Mouse (Mus musculus): ENCODE measurements around the gene Cish. TPM values are rescaled to one million over a fixed set of nuclear protein-coding genes. Genes with fewer than 3 reads are reported as not detected.
A peak's percentile ranks its signal among the peaks of the same experiment; 100 is the strongest.

The Cish gene
- total and polyA plus RNA-seq, 2 experiments from 2014 or later: 5.3 to 8.8 TPM

- H3K9me3 ChIP-seq (ENCODE audit: low read length): no peaks in the 10 kb centered on the region
- H3K9ac ChIP-seq (replicated peaks; ENCODE audit: low read length): no peak overlapping the region
- DNase-seq (ENCODE audit: low spot score) (no peak), ATAC-seq (no peak)
- no peak overlapping the region for H3K4me3 ChIP-seq (ENCODE audit: low read length)
- H3K36me3 ChIP-seq (ENCODE audit: insufficient read depth, low read length): no peaks in the 10 kb centered on the region
- TF ChIP-seq CTCF (IDR thresholded peaks at IDR 0.05; ENCODE audit: low read depth): no peak
- no peaks in the 10 kb centered on the region for H3K27me3 ChIP-seq (ENCODE audit: insufficient read depth, low read length)
- 84% methylated on average over 11 of the region's 11 CpGs for WGBS
- no peak overlapping the region for H3K27ac ChIP-seq
- peaks cover 9% of the 10 kb centered on the region for H3K4me1 ChIP-seq (ENCODE audit: insufficient read depth, low read length)
- no peak overlapping the region for H3K4me2 ChIP-seq (ENCODE audit: low read depth, low read length)
Observed at GRCm38 (mm10) chr9:107342201-107342709, 46.4 kb downstream of the Cish start.

- no peaks in the 10 kb centered on the region for H3K36me3 ChIP-seq (ENCODE audit: insufficient read depth, low read length)
- no peak overlapping the region for H3K9ac ChIP-seq (replicated peaks; ENCODE audit: low read length)
- no peak overlapping the region for H3K4me2 ChIP-seq (ENCODE audit: low read depth, low read length)
- ATAC-seq (no peak), DNase-seq (ENCODE audit: low spot score) (peak; percentile 69)
- WGBS: 55% methylated on average over 8 of the region's 8 CpGs
- no peak overlapping the region for H3K4me3 ChIP-seq (ENCODE audit: low read length)
- no peaks in the 10 kb centered on the region for H3K9me3 ChIP-seq (ENCODE audit: low read length)
- H3K4me1 ChIP-seq (ENCODE audit: insufficient read depth, low read length): peaks cover 4% of the 10 kb centered on the region
- H3K27ac ChIP-seq: peak overlapping the region; percentile 67; the same call in 1 of the 2 replicates
- H3K27me3 ChIP-seq (ENCODE audit: insufficient read depth, low read length): no peaks in the 10 kb centered on the region
- no peak for TF ChIP-seq CTCF (IDR thresholded peaks at IDR 0.05; ENCODE audit: low read depth)
Observed at GRCm38 (mm10) chr9:107343146-107343943, 47.5 kb downstream of the Cish start.

GRCm38 (mm10) chr9:107344027-107344426 lies 48.2 kb downstream of the Cish start:
- no peak for TF ChIP-seq CTCF (IDR thresholded peaks at IDR 0.05; ENCODE audit: low read depth)
- no peak overlapping the region for H3K4me2 ChIP-seq (ENCODE audit: low read depth, low read length)
- peaks cover 4% of the 10 kb centered on the region for H3K4me1 ChIP-seq (ENCODE audit: insufficient read depth, low read length)
- DNase-seq (ENCODE audit: low spot score): no peak
- no peaks in the 10 kb centered on the region for H3K27me3 ChIP-seq (ENCODE audit: insufficient read depth, low read length)
- H3K36me3 ChIP-seq (ENCODE audit: insufficient read depth, low read length): no peaks in the 10 kb centered on the region
- no peak for ATAC-seq
- peak overlapping the region; percentile 67; the same call in 1 of the 2 replicates for H3K27ac ChIP-seq
- H3K9ac ChIP-seq (replicated peaks; ENCODE audit: low read length): no peak overlapping the region
- H3K4me3 ChIP-seq (ENCODE audit: low read length): no peak overlapping the region
- 55% methylated on average over 6 of the region's 6 CpGs for WGBS
- H3K9me3 ChIP-seq (ENCODE audit: low read length): no peaks in the 10 kb centered on the region

- H3K36me3 ChIP-seq (ENCODE audit: insufficient read depth, low read length): no peaks in the 10 kb centered on the region
- H3K9ac ChIP-seq (replicated peaks; ENCODE audit: low read length): no peak overlapping the region
- H3K4me2 ChIP-seq (ENCODE audit: low read depth, low read length): no peak overlapping the region
- DNase-seq (ENCODE audit: low spot score) (no peak), ATAC-seq (no peak)
- 87% methylated on average over 8 of the region's 8 CpGs for WGBS
- H3K27ac ChIP-seq: no peak overlapping the region
- H3K4me3 ChIP-seq (ENCODE audit: low read length): no peak overlapping the region
- no peak for TF ChIP-seq CTCF (IDR thresholded peaks at IDR 0.05; ENCODE audit: low read depth)
- H3K9me3 ChIP-seq (ENCODE audit: low read length): no peaks in the 10 kb centered on the region
- H3K4me1 ChIP-seq (ENCODE audit: insufficient read depth, low read length): peaks cover 4% of the 10 kb centered on the region
- no peaks in the 10 kb centered on the region for H3K27me3 ChIP-seq (ENCODE audit: insufficient read depth, low read length)
Observed at GRCm38 (mm10) chr9:107346081-107346480, 50.3 kb downstream of the Cish start.

GRCm38 (mm10) chr9:107347586-107348183 lies 51.9 kb downstream of the Cish start:
- H3K4me2 ChIP-seq (ENCODE audit: low read depth, low read length): no peak overlapping the region
- no peak overlapping the region for H3K4me3 ChIP-seq (ENCODE audit: low read length)
- no peak overlapping the region for H3K9ac ChIP-seq (replicated peaks; ENCODE audit: low read length)
- no peaks in the 10 kb centered on the region for H3K9me3 ChIP-seq (ENCODE audit: low read length)
- no peaks in the 10 kb centered on the region for H3K27me3 ChIP-seq (ENCODE audit: insufficient read depth, low read length)
- H3K4me1 ChIP-seq (ENCODE audit: insufficient read depth, low read length): peaks cover 4% of the 10 kb centered on the region; the same call in 1 of the 2 replicates
- no peak for ATAC-seq
- no peak overlapping the region for H3K27ac ChIP-seq
- DNase-seq (ENCODE audit: low spot score): peak; percentile 30
- no peak for TF ChIP-seq CTCF (IDR thresholded peaks at IDR 0.05; ENCODE audit: low read depth)
- WGBS: 60% methylated on average over 9 of the region's 9 CpGs
- H3K36me3 ChIP-seq (ENCODE audit: insufficient read depth, low read length): no peaks in the 10 kb centered on the region

- TF ChIP-seq CTCF (IDR thresholded peaks at IDR 0.05; ENCODE audit: low read depth): no peak
- no peak overlapping the region for H3K9ac ChIP-seq (replicated peaks; ENCODE audit: low read length)
- 63% methylated on average over 7 of the region's 7 CpGs for WGBS
- H3K9me3 ChIP-seq (ENCODE audit: low read length): no peaks in the 10 kb centered on the region
- H3K27ac ChIP-seq: no peak overlapping the region
- H3K27me3 ChIP-seq (ENCODE audit: insufficient read depth, low read length): no peaks in the 10 kb centered on the region
- no peak overlapping the region for H3K4me3 ChIP-seq (ENCODE audit: low read length)
- ATAC-seq: no peak
- no peaks in the 10 kb centered on the region for H3K36me3 ChIP-seq (ENCODE audit: insufficient read depth, low read length)
- no peak for DNase-seq (ENCODE audit: low spot score)
- H3K4me1 ChIP-seq (ENCODE audit: insufficient read depth, low read length): no peaks in the 10 kb centered on the region
- H3K4me2 ChIP-seq (ENCODE audit: low read depth, low read length): no peak overlapping the region
Observed at GRCm38 (mm10) chr9:107349321-107349720, 53.5 kb downstream of the Cish start.

Other genes with a start within 250 kb of the Cish start
- gene Dock3, start 64.1 kb upstream of the Cish start, total RNA-seq (2014; rRNA removed): 43.4 and 52.4 TPM in 2 replicates
- 21.6 and 23.9 TPM in 2 replicates for gene Dock3, start 64.1 kb upstream of the Cish start, polyA plus RNA-seq (2015; fragmentation: Nextera tagmentation; extraction: Ambion mirVana)
- 3.5 and 3.8 TPM in 2 replicates for gene Mapkapk3, start 6.1 kb upstream of the Cish start, total RNA-seq (2014; rRNA removed)
- 2.6 and 3.0 TPM in 2 replicates for gene Mapkapk3, start 6.1 kb upstream of the Cish start, polyA plus RNA-seq (2015; fragmentation: Nextera tagmentation; extraction: Ambion mirVana)
- 14.8 and 18.1 TPM in 2 replicates for gene Hemk1, start 42.3 kb downstream of the Cish start, total RNA-seq (2014; rRNA removed)
- 13.6 and 16.4 TPM in 2 replicates for gene Hemk1, start 42.3 kb downstream of the Cish start, polyA plus RNA-seq (2015; fragmentation: Nextera tagmentation; extraction: Ambion mirVana)
- 12.5 and 27.7 TPM in 2 replicates for gene 6430571L13Rik, start 44.6 kb downstream of the Cish start, total RNA-seq (2014; rRNA removed)
- 10.9 and 11.2 TPM in 2 replicates for gene 6430571L13Rik, start 44.6 kb downstream of the Cish start, polyA plus RNA-seq (2015; fragmentation: Nextera tagmentation; extraction: Ambion mirVana)
- gene Cacna2d2, start 103.6 kb downstream of the Cish start, total RNA-seq (2014; rRNA removed): 108 and 134 TPM in 2 replicates
- gene Cacna2d2, start 103.6 kb downstream of the Cish start, polyA plus RNA-seq (2015; fragmentation: Nextera tagmentation; extraction: Ambion mirVana): 7.1 and 7.6 TPM in 2 replicates
- gene Tmem115, start 237.9 kb downstream of the Cish start, total RNA-seq (2014; rRNA removed): 72.6 and 78.4 TPM in 2 replicates
- 51.6 and 52.3 TPM in 2 replicates for gene Tmem115, start 237.9 kb downstream of the Cish start, polyA plus RNA-seq (2015; fragmentation: Nextera tagmentation; extraction: Ambion mirVana)
- gene Cyb561d2, start 246.2 kb downstream of the Cish start, total RNA-seq (2014; rRNA removed): 56.5 and 69.3 TPM in 2 replicates
- 52.9 and 53.5 TPM in 2 replicates for gene Cyb561d2, start 246.2 kb downstream of the Cish start, polyA plus RNA-seq (2015; fragmentation: Nextera tagmentation; extraction: Ambion mirVana)
- 58.6 and 70.5 TPM in 2 replicates for gene Nprl2, start 246.2 kb downstream of the Cish start, total RNA-seq (2014; rRNA removed)
- 53.0 and 54.6 TPM in 2 replicates for gene Nprl2, start 246.2 kb downstream of the Cish start, polyA plus RNA-seq (2015; fragmentation: Nextera tagmentation; extraction: Ambion mirVana)